Mouse (Mus musculus): ENCODE measurements at regions not wholly inside any gene's neighbourhood (a gene's known extent, or its start where the extent isn't known, plus 50 kb on each side); places are given as distances from the start of the nearest gene placed in this dataset.
A peak's percentile ranks its signal among the peaks of the same experiment; 100 is the strongest.

DNA sequence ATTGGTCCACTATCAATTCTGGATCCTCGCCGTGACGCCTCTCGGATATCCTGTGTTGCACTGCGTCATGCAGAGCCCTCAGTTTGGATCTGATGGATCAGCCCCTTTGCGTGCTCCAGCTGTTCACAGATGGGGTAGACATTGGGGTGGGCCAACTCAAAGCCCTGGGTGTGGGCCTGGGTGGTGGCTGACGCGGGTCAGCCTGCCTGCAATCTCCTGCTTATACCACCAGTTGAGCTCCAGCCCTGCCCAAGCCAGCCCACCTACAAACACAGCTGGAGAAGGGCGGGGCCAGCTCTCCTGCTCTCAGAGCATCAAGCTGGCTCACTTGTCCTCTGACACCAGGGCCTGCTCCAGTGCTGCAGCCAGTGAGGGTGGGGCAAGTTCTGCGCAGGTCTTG is 73.1 kb downstream of the Rps15a start:
- DNase-seq (ENCODE audit: low read depth, low spot score), result no peak

DNA sequence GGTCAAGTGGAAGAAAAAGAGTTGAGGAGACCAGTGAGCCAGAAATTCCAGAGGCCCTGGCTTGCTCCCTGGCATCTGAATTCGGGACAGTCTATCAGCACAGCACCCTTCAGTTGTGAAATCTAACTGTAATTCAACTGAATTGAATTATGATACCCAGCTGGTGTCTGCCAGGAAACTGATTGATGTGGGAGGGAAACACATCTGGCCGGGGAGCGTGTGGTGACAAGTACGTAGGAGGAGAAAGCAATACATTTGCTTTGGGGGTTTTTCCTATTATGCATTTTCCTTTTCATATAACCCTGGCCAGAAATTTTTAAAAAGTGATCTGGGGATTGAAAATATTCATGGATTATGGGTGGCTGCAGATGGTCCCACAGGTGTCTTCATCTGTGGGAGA is 76.1 kb downstream of the Rps15a start:
- no peak for DNase-seq (ENCODE audit: low read depth, low spot score)

DNA sequence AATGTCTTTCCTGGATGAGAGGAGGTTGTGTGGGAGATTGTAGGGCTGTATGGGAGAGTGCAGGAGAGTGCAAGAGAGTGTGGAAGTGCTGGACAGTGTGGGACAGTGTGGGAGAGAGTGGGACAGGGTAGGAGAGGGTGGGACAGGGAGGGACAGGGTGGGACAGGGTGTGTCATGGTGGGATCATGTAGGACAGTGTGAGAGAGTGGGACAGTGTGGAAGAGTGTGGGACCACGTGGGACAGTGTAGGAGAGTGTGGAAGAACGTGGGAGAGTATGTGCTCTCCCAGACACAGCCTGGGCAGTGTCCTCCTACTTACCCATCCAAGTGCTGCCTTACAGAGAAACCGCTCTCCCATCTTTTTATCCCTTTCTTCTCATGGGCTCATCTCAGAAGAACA is 78.9 kb downstream of the Rps15a start:
- no peak for DNase-seq (ENCODE audit: low read depth, low spot score)

DNA sequence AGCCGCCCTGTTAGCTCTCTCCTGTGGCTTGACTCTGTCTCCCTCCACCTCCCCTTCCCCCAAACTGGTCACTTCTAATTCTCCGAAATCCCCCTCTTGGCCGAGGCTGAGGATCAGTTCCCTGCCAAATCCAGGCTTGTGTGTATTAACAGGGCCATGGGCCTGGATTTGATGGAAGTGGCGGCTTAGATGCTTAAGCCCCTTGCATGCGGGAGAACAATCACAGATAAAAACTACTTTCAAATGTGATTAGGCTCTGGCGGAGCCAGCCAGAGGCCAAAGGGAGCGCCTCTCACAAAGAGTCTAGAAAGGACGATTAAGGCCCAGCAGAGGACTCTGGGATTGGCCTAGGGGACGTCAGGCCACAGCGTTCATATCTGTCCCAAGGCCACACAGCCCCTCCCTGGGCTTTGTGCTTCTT is 89.9 kb downstream of the Rps15a start:
- DNase-seq (ENCODE audit: low read depth, low spot score), result peak; percentile 16

DNA sequence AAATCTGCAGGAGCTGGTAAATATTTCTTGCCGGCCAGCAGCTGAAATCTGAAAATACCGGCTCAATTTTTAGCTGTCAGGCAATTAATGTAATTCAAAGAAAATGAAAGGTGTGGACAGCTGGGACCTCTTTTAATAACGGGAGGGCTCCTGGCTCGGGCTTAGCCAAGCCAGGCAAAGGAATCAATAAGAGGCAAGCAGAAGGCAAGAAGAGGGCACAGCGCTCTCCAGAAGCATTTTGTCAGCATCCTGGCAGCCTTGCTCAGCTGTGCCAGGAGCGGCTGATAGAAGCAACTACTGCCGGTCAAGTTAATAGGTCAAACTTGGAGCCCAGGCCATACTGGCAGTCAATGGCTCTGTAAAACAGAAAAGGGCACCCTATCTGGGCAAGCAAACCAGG is 111.4 kb downstream of the Rps15a start:
- no peak for DNase-seq (ENCODE audit: low read depth, low spot score)

GRCm38 (mm10) chr7:118001881-118002280 is 114.1 kb downstream of the Rps15a start:
- no peak for DNase-seq (ENCODE audit: low read depth, low spot score)

DNA sequence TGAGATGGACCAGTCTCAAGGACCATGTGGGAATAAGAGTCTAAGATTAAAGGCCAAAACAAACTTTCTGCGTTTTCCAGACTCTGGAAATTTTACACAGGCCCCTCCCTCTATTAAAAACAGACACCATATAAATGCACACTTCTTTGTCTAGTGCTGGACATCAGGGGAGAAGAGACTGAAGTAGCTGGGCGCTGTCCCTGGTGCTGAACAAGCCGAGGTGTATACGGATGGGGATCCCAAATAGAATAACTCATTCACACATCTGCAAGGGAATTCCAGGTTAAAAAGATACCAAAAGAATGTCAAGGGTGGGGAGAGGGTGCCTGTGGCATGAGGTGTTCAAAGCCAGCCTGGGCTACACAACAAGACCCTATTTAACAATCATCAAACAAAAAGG is 114.9 kb downstream of the Rps15a start:
- DNase-seq (ENCODE audit: low read depth, low spot score), result no peak

DNA sequence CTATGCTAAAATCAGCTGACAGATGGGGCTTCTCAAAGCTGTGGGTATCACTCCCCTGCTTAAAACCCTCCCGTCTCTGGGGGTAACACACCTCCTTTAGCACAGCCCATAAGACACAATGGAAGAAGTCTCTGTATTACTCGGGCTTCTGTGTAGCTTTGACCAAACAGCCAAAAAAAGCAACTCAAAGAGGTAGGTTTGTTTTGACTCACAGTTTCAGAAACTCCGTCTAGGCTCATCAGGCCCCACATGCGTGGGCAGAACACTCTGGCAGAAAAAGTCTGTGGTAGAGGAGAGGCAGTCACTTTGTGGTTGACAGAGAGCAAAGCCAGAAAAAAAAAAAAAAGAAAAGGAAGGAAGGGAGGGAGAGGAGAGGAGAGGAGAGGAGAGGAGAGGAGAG is 133.8 kb downstream of the Rps15a start:
- DNase-seq (ENCODE audit: low read depth, low spot score), result no peak

GRCm38 (mm10) chr7:117971176-117971575 is 144.8 kb downstream of the Rps15a start:
- DNase-seq (ENCODE audit: low read depth, low spot score), result no peak

- no peak for DNase-seq (ENCODE audit: low read depth, low spot score)
Observed at GRCm38 (mm10) chr7:117943435-117943834, 172.6 kb downstream of the Rps15a start.

- no peak for DNase-seq (ENCODE audit: low read depth, low spot score)
Observed at GRCm38 (mm10) chr7:117939618-117940017, 176.4 kb downstream of the Rps15a start.

- DNase-seq (ENCODE audit: low read depth, low spot score), result no peak
Observed at GRCm38 (mm10) chr7:117934908-117935307, 181.1 kb downstream of the Rps15a start.

DNA sequence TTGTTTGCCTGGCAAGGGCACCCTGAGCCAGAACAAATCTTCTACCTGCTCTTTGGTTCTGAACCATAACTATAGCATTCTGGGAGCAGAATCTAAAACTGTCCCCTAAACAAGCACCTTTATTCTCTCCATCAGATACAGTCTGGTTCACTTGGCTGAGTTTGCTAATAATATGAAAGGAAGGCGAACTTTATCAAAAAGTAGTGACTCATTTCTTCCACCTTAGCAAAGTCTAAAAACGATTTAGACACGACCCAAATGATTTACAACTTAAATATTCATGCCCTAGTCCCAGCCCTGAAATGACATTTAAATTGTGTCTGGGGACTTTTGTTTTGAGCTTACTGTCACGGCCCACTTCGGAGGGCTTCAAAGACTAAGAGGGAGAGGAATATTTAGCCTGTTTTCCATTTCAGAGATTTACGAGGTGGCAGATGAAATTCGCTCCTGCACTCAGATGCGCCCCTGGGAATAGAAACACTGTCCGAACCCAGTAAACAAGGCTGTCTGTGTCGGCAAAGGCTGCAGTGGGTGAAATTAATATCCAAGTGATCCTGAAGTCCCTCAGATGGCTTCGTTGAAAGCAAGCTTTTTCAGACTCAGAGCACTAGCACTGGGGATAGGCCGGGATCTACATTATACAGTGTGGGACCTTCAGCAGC is 184.6 kb downstream of the Rps15a start:
- DNase-seq (ENCODE audit: low read depth, low spot score), result no peak

DNA sequence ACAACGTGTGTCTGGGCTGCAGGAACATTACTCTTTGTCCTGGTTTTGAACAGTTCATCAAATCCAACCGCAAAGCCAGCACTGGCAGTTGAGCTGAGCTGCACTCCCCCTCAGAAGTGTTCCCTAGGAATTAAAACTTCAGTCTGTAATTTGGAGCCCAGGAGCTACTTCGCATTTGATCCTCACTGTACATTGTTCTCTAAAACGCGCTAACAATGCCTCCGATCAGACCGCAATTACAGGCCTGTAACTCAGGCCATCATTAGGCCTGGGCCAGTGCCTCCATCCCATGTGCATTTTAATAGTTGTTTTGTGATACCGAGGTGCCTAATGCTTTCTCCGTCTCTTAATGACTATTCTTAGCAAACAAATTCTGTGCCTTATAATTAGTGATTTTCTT is 185.6 kb downstream of the Rps15a start:
- DNase-seq (ENCODE audit: low read depth, low spot score), result no peak

DNA sequence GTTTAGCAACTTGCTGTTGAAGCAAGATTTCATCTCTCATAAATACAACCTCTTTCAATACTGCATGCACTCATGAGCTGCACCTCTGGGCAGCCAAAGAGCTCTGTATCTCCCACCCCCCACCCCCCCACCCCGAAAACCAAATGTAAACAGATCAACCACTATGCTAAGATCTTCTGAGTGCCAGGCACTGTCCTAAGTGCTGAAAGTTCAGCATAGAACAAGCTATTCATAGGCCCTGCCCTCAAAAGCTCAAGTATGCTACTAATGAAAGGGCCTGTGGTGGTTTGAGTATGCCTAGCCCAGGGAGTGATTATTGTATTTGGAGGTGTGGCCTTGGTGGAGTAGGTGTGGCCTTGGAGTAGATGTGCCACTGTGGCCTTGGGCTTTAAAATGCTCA is 189.6 kb downstream of the Rps15a start:
- DNase-seq (ENCODE audit: low read depth, low spot score), result no peak

DNA sequence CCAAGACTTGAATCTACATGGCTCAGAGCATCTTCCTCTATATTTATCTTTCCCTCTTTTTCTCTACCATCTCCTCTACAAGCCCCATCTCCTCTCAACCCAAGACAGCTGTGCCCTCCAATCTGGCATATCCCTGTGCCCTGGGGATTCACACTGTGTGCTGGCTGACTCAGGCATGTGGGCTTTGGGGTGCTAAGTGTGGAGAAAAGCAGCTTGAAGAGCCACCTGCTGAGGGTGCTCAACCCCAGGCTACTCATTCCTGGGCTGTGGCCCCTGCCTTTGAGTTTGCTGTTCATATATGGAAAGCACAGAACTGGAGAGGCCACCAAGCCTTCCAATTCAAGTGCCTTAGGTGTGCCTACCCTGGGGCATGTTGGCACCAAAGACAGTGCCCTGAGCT is 193.7 kb downstream of the Rps15a start:
- DNase-seq (ENCODE audit: low read depth, low spot score), result no peak

DNA sequence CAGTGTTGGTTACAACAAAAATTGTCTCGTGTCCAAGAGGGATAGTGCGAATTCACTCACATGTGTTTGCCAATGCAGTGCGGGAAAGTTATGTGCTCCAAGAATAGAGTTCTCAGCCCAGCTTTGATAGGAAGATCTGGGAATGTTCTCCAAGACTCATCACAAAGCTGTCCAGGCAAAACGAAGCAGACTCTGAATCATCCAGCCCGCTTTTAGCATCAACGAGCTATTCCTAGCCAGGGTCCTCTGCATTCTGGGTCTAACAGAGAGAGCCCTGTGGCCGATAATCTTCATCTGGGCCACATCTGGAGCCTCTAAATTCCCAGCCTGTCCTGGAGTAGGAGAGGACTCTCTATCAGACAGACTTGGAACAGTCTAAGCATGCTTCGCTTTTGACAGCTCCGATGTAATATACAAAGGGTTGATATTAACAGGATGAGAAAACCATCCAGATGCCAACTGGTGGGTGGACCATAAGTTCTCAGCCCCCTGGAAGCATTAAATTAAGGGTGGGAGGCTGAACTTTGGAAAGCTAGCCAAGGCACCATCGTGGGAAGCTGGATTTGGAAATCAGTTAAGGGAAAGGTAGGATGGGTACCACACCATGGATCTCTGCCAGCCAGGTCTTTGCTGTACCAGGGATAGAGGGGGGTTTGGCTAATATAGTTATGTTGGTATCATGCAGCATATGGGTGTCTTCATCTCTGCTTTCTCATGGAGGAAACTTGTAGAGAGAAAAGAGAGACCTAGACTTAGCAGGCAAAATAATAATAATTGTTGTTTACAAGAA is 197.6 kb downstream of the Rps15a start:
- DNase-seq (ENCODE audit: low read depth, low spot score), result no peak

DNA sequence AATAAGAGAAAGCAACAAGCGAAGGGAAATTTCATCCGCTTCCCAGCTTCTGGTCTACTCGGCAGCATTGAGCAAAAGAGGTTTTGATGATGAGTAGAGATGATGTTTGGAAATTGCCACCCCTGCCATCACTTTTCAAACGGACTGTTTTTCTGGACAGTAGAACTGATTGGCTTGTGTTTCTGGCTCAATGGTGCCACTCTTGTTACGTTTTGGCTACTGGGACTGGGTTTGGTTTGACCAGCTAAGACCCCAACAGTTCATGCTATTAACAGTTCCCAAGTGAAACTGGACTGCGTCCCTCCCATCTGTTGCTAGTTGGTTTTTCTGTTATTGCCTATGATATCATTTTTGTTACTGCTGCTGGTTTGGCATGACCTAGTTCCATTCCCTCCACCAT is 199.1 kb downstream of the Rps15a start:
- no peak for DNase-seq (ENCODE audit: low read depth, low spot score)

- no peak for DNase-seq (ENCODE audit: low read depth, low spot score)
Observed at GRCm38 (mm10) chr7:117912453-117912852, 203.5 kb downstream of the Rps15a start.

- DNase-seq (ENCODE audit: low read depth, low spot score), result no peak
Observed at GRCm38 (mm10) chr7:117911062-117911461, 204.9 kb downstream of the Rps15a start.

- DNase-seq (ENCODE audit: low read depth, low spot score), result no peak
Observed at GRCm38 (mm10) chr7:117896528-117896927, 219.5 kb downstream of the Rps15a start.

- no peak for DNase-seq (ENCODE audit: low read depth, low spot score)
Observed at GRCm38 (mm10) chr7:117887288-117887687, 228.7 kb downstream of the Rps15a start.

DNA sequence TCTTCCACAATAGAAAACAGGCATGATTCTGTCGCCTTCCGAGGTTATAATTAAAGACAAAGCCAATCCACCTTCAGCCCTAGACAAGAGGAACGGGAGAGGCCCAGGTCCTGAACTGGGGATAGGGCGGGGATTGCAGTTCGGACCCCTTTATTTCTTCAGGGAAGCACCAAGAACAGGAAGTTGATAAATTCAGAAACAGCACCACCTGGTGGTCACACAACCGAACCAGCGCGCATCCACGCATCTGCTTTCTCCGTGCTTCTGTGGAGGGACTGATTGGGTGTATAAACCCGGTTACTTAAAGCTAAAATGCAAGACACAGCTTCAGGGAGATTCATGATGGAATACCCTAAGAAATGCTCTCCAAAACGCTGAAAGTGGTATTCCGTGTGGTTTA is 233.2 kb downstream of the Rps15a start:
- DNase-seq (ENCODE audit: low read depth, low spot score), result peak; percentile 60
